Mouse (Mus musculus): ENCODE data around the gene Dnajc15. TPM values are rescaled to one million over a fixed set of nuclear protein-coding genes. Genes with fewer than 3 reads are reported as not detected.

The Dnajc15 gene
- polyA plus RNA-seq, 1 experiment from 2014 or later: 111 TPM

DNA sequence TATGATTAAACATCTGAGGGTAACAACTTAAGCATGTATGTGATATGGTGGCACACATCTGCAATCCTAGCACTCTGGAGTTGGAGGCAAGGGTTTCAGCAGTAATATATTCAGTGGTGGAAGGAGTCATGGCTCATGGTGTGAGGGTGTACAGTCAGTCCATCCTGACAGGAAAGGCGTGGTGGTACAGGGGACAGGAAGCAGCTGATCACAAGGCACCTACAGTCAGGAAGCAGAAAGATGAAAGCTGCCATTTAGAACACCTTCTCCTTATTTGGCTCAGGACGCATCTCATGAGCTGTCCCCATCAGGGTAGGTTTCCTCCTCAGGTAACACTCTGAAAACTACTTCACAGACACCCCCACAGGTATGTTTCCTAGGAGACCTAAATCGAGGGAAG lies 4.0 kb downstream of the Dnajc15 start:
- Histone ChIP-seq H3K27me3 (ENCODE audit: control insufficient read depth, insufficient read depth, low read length) (no peaks in the 10 kb centered on the region), H3K9me3 (ENCODE audit: control insufficient read depth, low read length) (no peaks in the 10 kb centered on the region), H3K27ac (ENCODE audit: low read depth, low read length) (no peak overlapping the region), H3K9ac (ENCODE audit: low read length) (no peak overlapping the region), H3K4me1 (ENCODE audit: control insufficient read depth, insufficient read depth, low read length) (no peaks in the 10 kb centered on the region; the same call in 1 of the 2 replicates), H3K4me2 (no peak overlapping the region), H3K4me3 (ENCODE audit: low read depth, low read length) (no peak overlapping the region), H3K36me3 (ENCODE audit: control insufficient read depth, insufficient read depth, low read length) (no peaks in the 10 kb centered on the region)
- no peak for DNase-seq (ENCODE audit: low spot score, missing footprints)
- WGBS: 94% methylated on average over 3 of the region's 3 CpGs
- no peak for ATAC-seq (ENCODE audit: low FRiP score)

DNA sequence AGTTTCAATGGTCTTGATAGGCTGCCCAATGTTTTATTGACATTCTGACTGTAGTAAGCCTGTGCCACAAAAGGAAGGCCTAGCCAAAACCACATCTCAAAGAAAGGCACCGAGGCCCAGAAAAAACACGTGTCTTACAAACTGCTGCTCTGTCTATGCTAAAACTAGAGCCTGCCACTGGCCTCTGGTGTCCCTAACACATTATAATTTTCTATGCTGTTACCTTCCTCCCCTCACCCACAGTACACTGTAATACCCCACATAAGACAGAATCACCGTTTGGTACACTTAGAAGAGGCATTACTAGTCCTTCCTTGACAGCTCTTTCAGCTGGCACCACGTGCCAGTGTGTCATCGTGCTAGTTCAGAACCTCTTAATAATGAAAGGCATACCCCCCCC lies 7.3 kb downstream of the Dnajc15 start:
- Histone ChIP-seq H3K4me3 (ENCODE audit: low read depth, low read length) (no peak overlapping the region), H3K36me3 (ENCODE audit: control insufficient read depth, insufficient read depth, low read length) (no peaks in the 10 kb centered on the region), H3K27me3 (ENCODE audit: control insufficient read depth, insufficient read depth, low read length) (no peaks in the 10 kb centered on the region), H3K9ac (ENCODE audit: low read length) (no peak overlapping the region), H3K9me3 (ENCODE audit: control insufficient read depth, low read length) (no peaks in the 10 kb centered on the region), H3K27ac (ENCODE audit: low read depth, low read length) (no peak overlapping the region), H3K4me2 (no peak overlapping the region), H3K4me1 (ENCODE audit: control insufficient read depth, insufficient read depth, low read length) (no peaks in the 10 kb centered on the region; the same call in 1 of the 2 replicates)
- DNase-seq (ENCODE audit: low spot score, missing footprints): no peak
- ATAC-seq (ENCODE audit: low FRiP score): no peak
- 88% methylated on average over 5 of the region's 5 CpGs for WGBS

DNA sequence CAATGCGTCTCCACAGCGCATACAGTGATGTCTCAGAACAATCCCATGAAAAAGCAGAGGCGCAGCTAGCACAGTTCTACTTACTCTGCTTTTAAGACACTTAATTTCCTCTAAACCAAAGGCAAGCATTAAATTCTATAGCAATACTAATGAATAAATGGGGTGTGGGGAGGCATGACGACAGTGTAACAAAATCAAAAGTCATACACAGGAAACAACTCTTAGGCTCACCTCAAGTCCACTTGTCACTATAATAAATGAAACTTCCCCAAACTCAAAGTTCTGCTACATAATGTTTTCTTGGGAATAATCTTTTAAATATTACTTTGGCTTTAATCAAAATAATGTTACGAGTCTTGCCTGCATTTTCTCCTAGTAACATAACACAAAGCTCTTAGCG lies 10.4 kb downstream of the Dnajc15 start:
- WGBS: 87% methylated on average over 6 of the region's 6 CpGs
- Histone ChIP-seq H3K9ac (ENCODE audit: low read length) (no peak overlapping the region), H3K27ac (ENCODE audit: low read depth, low read length) (no peak overlapping the region), H3K4me1 (ENCODE audit: control insufficient read depth, insufficient read depth, low read length) (no peaks in the 10 kb centered on the region; the same call in 1 of the 2 replicates), H3K27me3 (ENCODE audit: control insufficient read depth, insufficient read depth, low read length) (no peaks in the 10 kb centered on the region), H3K9me3 (ENCODE audit: control insufficient read depth, low read length) (no peaks in the 10 kb centered on the region), H3K4me3 (ENCODE audit: low read depth, low read length) (no peak overlapping the region), H3K4me2 (no peak overlapping the region), H3K36me3 (ENCODE audit: control insufficient read depth, insufficient read depth, low read length) (no peaks in the 10 kb centered on the region)
- ATAC-seq (ENCODE audit: low FRiP score) (no peak), DNase-seq (ENCODE audit: low spot score, missing footprints) (no peak)

DNA sequence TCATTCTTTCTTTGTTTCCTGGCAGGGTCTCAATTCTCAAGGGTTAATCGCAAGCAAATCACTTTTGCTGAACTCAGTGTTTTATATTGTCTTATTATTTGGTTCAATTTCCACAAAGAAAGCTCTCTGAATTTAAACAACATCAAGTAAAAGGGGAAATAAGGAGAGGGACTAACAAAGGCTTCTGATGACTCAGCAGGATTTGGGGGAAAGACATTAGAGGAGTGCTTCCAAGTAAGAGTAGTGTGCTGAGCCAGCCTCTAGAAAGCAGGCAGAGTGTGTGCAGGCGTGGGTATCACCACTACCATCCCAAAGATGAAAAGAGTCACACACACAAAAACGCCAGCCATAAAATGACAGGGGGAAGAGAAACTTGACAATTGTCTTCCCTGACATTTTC lies 10.9 kb downstream of the Dnajc15 start:
- Histone ChIP-seq H3K4me3 (ENCODE audit: low read depth, low read length) (no peak overlapping the region), H3K4me1 (ENCODE audit: control insufficient read depth, insufficient read depth, low read length) (no peaks in the 10 kb centered on the region; the same call in 1 of the 2 replicates), H3K4me2 (no peak overlapping the region), H3K9me3 (ENCODE audit: control insufficient read depth, low read length) (no peaks in the 10 kb centered on the region), H3K27me3 (ENCODE audit: control insufficient read depth, insufficient read depth, low read length) (no peaks in the 10 kb centered on the region), H3K27ac (ENCODE audit: low read depth, low read length) (no peak overlapping the region), H3K9ac (ENCODE audit: low read length) (no peak overlapping the region), H3K36me3 (ENCODE audit: control insufficient read depth, insufficient read depth, low read length) (no peaks in the 10 kb centered on the region)
- ATAC-seq (ENCODE audit: low FRiP score): no peak
- 66% methylated on average over 3 of the region's 3 CpGs for WGBS
- DNase-seq (ENCODE audit: low spot score, missing footprints): no peak

DNA sequence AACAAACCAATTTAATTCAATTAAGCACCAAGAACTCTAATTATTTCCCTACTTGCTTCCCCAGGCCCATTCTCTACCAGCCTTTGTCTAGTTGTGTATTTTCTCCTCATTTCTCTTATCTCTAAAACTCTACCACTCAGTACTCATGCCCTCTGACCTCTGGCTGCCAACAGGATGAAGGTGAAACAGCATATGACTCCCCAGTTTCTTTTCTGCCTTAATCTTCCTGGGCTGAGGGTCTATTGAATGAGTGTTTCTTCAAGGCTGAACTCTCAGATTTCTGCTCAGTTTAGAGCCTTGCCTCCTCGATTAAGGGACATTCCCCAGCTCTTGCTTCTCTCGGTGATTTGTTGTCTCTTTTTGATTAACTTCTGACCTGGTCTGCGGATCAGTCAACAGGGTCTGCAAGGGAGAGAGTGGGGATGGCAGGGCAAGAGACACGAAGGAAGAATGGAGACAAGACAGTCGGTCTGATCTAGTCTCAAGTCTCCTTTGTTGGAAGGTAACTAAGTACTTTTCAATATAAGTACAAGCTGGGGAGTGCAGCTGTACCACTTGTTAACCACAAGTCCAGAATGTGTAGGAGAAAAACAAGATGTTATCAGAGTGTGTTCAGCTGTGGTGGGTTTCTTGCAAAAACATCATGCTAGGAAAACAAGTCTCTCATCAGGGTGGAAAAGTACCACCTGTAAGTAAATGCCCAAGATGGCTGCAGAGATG lies 13.9 kb downstream of the Dnajc15 start:
- H3K36me3 ChIP-seq (ENCODE audit: control insufficient read depth, insufficient read depth, low read length): no peaks in the 10 kb centered on the region
- no peaks in the 10 kb centered on the region; the same call in 1 of the 2 replicates for H3K4me1 ChIP-seq (ENCODE audit: control insufficient read depth, insufficient read depth, low read length)
- H3K4me2 ChIP-seq: no peak overlapping the region
- WGBS: 56% methylated on average over 5 of the region's 5 CpGs
- H3K4me3 ChIP-seq (ENCODE audit: low read depth, low read length): no peak overlapping the region
- H3K27ac ChIP-seq (ENCODE audit: low read depth, low read length): no peak overlapping the region
- ATAC-seq (ENCODE audit: low FRiP score) (no peak), DNase-seq (ENCODE audit: low spot score, missing footprints) (no peak)
- H3K9ac ChIP-seq (ENCODE audit: low read length): no peak overlapping the region
- no peaks in the 10 kb centered on the region for H3K27me3 ChIP-seq (ENCODE audit: control insufficient read depth, insufficient read depth, low read length)
- H3K9me3 ChIP-seq (ENCODE audit: control insufficient read depth, low read length): no peaks in the 10 kb centered on the region

GRCm38 (mm10) chr14:77859894-77860293 lies 15.0 kb downstream of the Dnajc15 start:
- no peaks in the 10 kb centered on the region for H3K36me3 ChIP-seq (ENCODE audit: control insufficient read depth, insufficient read depth, low read length)
- no peaks in the 10 kb centered on the region; the same call in 1 of the 2 replicates for H3K4me1 ChIP-seq (ENCODE audit: control insufficient read depth, insufficient read depth, low read length)
- no peaks in the 10 kb centered on the region for H3K27me3 ChIP-seq (ENCODE audit: control insufficient read depth, insufficient read depth, low read length)
- H3K4me3 ChIP-seq (ENCODE audit: low read depth, low read length): no peak overlapping the region
- no peaks in the 10 kb centered on the region for H3K9me3 ChIP-seq (ENCODE audit: control insufficient read depth, low read length)
- no peak overlapping the region for H3K9ac ChIP-seq (ENCODE audit: low read length)
- no peak overlapping the region for H3K27ac ChIP-seq (ENCODE audit: low read depth, low read length)
- DNase-seq (ENCODE audit: low spot score, missing footprints) (no peak), ATAC-seq (ENCODE audit: low FRiP score) (no peak)
- WGBS: 90% methylated on average over 1 of the region's 1 CpGs
- no peak overlapping the region for H3K4me2 ChIP-seq

DNA sequence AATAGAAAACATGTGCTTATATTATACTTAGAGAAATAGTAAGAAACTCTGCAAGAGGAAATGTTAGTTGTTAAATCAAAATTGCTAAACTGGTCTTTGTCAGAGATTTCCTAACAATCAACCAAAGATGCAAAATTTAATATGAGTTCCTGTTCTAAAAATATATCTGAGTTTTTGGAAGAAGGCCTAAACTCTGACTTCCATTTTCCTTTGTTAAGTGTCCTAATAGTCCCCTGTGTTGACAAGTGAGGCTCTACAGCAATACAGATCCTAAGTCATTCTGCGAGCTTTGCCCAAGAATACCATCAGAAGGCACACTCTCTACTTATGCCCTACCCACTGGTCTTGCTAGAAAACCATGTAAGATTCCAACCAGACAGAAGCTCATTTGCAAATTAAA lies 21.0 kb downstream of the Dnajc15 start:
- no peaks in the 10 kb centered on the region for H3K9me3 ChIP-seq (ENCODE audit: control insufficient read depth, low read length)
- 92% methylated on average over 1 of the region's 1 CpGs for WGBS
- no peaks in the 10 kb centered on the region for H3K4me1 ChIP-seq (ENCODE audit: control insufficient read depth, insufficient read depth, low read length)
- ATAC-seq (ENCODE audit: low FRiP score) (no peak), DNase-seq (ENCODE audit: low spot score, missing footprints) (no peak)
- H3K27ac ChIP-seq (ENCODE audit: low read depth, low read length): no peak overlapping the region
- no peaks in the 10 kb centered on the region for H3K27me3 ChIP-seq (ENCODE audit: control insufficient read depth, insufficient read depth, low read length)
- H3K36me3 ChIP-seq (ENCODE audit: control insufficient read depth, insufficient read depth, low read length): no peaks in the 10 kb centered on the region
- no peak overlapping the region for H3K9ac ChIP-seq (ENCODE audit: low read length)
- no peak overlapping the region for H3K4me2 ChIP-seq
- H3K4me3 ChIP-seq (ENCODE audit: low read depth, low read length): no peak overlapping the region

GRCm38 (mm10) chr14:77849852-77850251 lies 25.1 kb downstream of the Dnajc15 start:
- Histone ChIP-seq H3K4me1 (ENCODE audit: control insufficient read depth, insufficient read depth, low read length) (no peaks in the 10 kb centered on the region), H3K9me3 (ENCODE audit: control insufficient read depth, low read length) (no peaks in the 10 kb centered on the region), H3K4me3 (ENCODE audit: low read depth, low read length) (no peak overlapping the region), H3K4me2 (no peak overlapping the region), H3K9ac (ENCODE audit: low read length) (no peak overlapping the region), H3K27ac (ENCODE audit: low read depth, low read length) (no peak overlapping the region), H3K27me3 (ENCODE audit: control insufficient read depth, insufficient read depth, low read length) (no peaks in the 10 kb centered on the region), H3K36me3 (ENCODE audit: control insufficient read depth, insufficient read depth, low read length) (no peaks in the 10 kb centered on the region)
- no peak for DNase-seq (ENCODE audit: low spot score, missing footprints)
- no peak for ATAC-seq (ENCODE audit: low FRiP score)
- 90% methylated on average over 7 of the region's 7 CpGs for WGBS

DNA sequence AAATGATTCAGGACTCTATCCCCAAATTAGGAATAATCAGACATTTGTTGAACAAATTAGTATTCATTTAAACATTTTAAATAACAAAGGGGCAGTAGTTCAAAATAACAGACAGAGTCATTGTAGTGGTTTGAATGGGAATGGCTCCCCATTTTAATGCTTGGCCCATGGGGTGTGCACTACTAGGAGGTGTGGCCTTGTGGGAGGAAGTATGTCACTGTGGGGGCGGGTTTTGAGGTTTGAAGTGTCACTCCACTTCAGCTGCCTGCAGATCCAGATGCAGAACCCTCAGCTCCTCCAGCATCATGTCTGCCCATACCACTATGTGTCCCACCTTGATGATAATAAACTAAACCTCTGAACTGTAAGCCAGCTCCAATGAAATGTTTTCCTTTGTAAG lies 26.6 kb downstream of the Dnajc15 start:
- H3K4me3 ChIP-seq (ENCODE audit: low read depth, low read length): no peak overlapping the region
- 94% methylated on average over 1 of the region's 1 CpGs for WGBS
- no peaks in the 10 kb centered on the region for H3K4me1 ChIP-seq (ENCODE audit: control insufficient read depth, insufficient read depth, low read length)
- H3K4me2 ChIP-seq: no peak overlapping the region
- H3K36me3 ChIP-seq (ENCODE audit: control insufficient read depth, insufficient read depth, low read length): no peaks in the 10 kb centered on the region
- H3K9me3 ChIP-seq (ENCODE audit: control insufficient read depth, low read length): no peaks in the 10 kb centered on the region
- DNase-seq (ENCODE audit: low spot score, missing footprints): no peak
- no peak overlapping the region for H3K9ac ChIP-seq (ENCODE audit: low read length)
- no peak for ATAC-seq (ENCODE audit: low FRiP score)
- no peak overlapping the region for H3K27ac ChIP-seq (ENCODE audit: low read depth, low read length)
- no peaks in the 10 kb centered on the region for H3K27me3 ChIP-seq (ENCODE audit: control insufficient read depth, insufficient read depth, low read length)
